Mouse (Mus musculus) liver, embryonic 12.5 days (tissue): ENCODE data around the gene Gnai3. TPM values are rescaled to one million over a fixed set of nuclear protein-coding genes. Genes with fewer than 3 reads are reported as not detected.

Experiments
- ATAC-seq: fragments of 200-750 bp; cut with Nextera tagmentation; 2 replicates; pipeline ENCODE4 v1.8.0; 2017; ENCODE audit warnings: moderate number of reproducible peaks, mild to moderate bottlenecking, moderate library complexity
- H3K27ac ChIP-seq: fragments of 300-500 bp; sonication (generic); 2 replicates; pipeline ENCODE4 v1.5.1; 2016; ENCODE audit warnings: mild to moderate bottlenecking
- H3K27me3 ChIP-seq: fragments of 300-500 bp; sonication (generic); replicated peaks from 2 replicates; pipeline ENCODE4 v1.6.1; 2016; ENCODE audit warnings: mild to moderate bottlenecking, moderate library complexity
- H3K36me3 ChIP-seq: fragments of 300-500 bp; sonication (generic); 2 replicates; pipeline ENCODE4 v1.6.1; 2016; ENCODE audit warnings: mild to moderate bottlenecking, moderate library complexity
- H3K4me1 ChIP-seq: fragments of 300-500 bp; sonication (generic); 2 replicates; pipeline ENCODE4 v1.6.1; 2016
- H3K4me2 ChIP-seq: fragments of 300-500 bp; sonication (generic); 2 replicates; pipeline ENCODE4 v1.6.1; 2016; ENCODE audit warnings: mild to moderate bottlenecking, moderate library complexity
- H3K4me3 ChIP-seq: fragments of 300-500 bp; sonication (generic); 2 replicates; pipeline ENCODE4 v1.5.1; 2016; ENCODE audit warnings: mild to moderate bottlenecking, moderate library complexity
- H3K9ac ChIP-seq: fragments of 300-500 bp; sonication (generic); 2 replicates; pipeline ENCODE4 v1.6.1; 2016; ENCODE audit warnings: mild to moderate bottlenecking, moderate library complexity
- H3K9me3 ChIP-seq: fragments of 300-500 bp; sonication (generic); replicated peaks from 2 replicates; pipeline ENCODE4 v1.6.1; 2016; ENCODE audit warnings: mild to moderate bottlenecking, moderate library complexity
- WGBS: fragments of 180-500 bp; shearing (Covaris S2); methylation state at CpG from one replicate; pipeline ENCODE4 v1.1.7; 2016; ENCODE audit not compliant: insufficient replicate concordance; 5-methylcytosine and 5-hydroxymethylcytosine counted together
- polyA plus RNA-seq: library from polyadenylated mRNA; unstranded; fragments of >200 nt; fragmentation: Nextera tagmentation; extraction: Ambion mirVana; gene quantifications from 2 replicates; pipeline ENCODE4 v1.2.1, GENCODE M21; 2016

The Gnai3 gene
- polyA plus RNA-seq, 1 experiment from 2014 or later, result 91.7 TPM

- H3K9me3 ChIP-seq, result no peaks in the 10 kb centered on the region
- H3K9ac ChIP-seq, result peak overlapping the region; percentile 69
- peak; percentile 78 for ATAC-seq
- H3K27ac ChIP-seq, result peak overlapping the region; percentile 99
- WGBS, result 31% methylated on average over 6 of the region's 6 CpGs
- H3K36me3 ChIP-seq, result peaks cover 7% of the 10 kb centered on the region; the same call in 1 of the 2 replicates
- H3K4me3 ChIP-seq, result peak overlapping the region; percentile 24; the same call in 1 of the 2 replicates
- H3K4me2 ChIP-seq, result peak overlapping the region; percentile 68
- H3K4me1 ChIP-seq, result peaks cover 85% of the 10 kb centered on the region
- no peaks in the 10 kb centered on the region for H3K27me3 ChIP-seq
Measured at GRCm38 (mm10) chr3:108098316-108098715, 47.6 kb downstream of the Gnai3 start.

GRCm38 (mm10) chr3:108097656-108098055 lies 48.3 kb downstream of the Gnai3 start:
- Histone ChIP-seq H3K9ac (peak overlapping the region; percentile 69), H3K4me2 (peak overlapping the region; percentile 68), H3K27ac (peak overlapping the region; percentile 99), H3K4me3 (peak overlapping the region; percentile 24; the same call in 1 of the 2 replicates), H3K4me1 (peaks cover 89% of the 10 kb centered on the region), H3K9me3 (no peaks in the 10 kb centered on the region), H3K36me3 (peaks cover 6% of the 10 kb centered on the region; the same call in 1 of the 2 replicates), H3K27me3 (no peaks in the 10 kb centered on the region)
- WGBS, result 76% methylated on average over 8 of the region's 8 CpGs
- no peak for ATAC-seq

- Histone ChIP-seq H3K4me1 (peaks cover 85% of the 10 kb centered on the region), H3K27me3 (no peaks in the 10 kb centered on the region), H3K4me3 (peak overlapping the region; percentile 34; the same call in 1 of the 2 replicates), H3K36me3 (peaks cover 3% of the 10 kb centered on the region; the same call in 1 of the 2 replicates), H3K4me2 (peak overlapping the region; percentile 68), H3K27ac (peak overlapping the region; percentile 99), H3K9me3 (no peaks in the 10 kb centered on the region), H3K9ac (peak overlapping the region; percentile 69)
- 19% methylated on average over 10 of the region's 10 CpGs for WGBS
- peak; percentile 92 for ATAC-seq
Measured at GRCm38 (mm10) chr3:108096726-108097125, 49.2 kb downstream of the Gnai3 start.

GRCm38 (mm10) chr3:108096226-108096625 lies 49.7 kb downstream of the Gnai3 start:
- no peaks in the 10 kb centered on the region for H3K27me3 ChIP-seq
- no peaks in the 10 kb centered on the region for H3K9me3 ChIP-seq
- peak; percentile 70 for ATAC-seq
- peak overlapping the region; percentile 34 for H3K4me3 ChIP-seq
- H3K4me1 ChIP-seq, result peaks cover 80% of the 10 kb centered on the region
- 18% methylated on average over 8 of the region's 8 CpGs for WGBS
- peaks cover 3% of the 10 kb centered on the region; the same call in 1 of the 2 replicates for H3K36me3 ChIP-seq
- H3K4me2 ChIP-seq, result peak overlapping the region; percentile 68
- peak overlapping the region; percentile 69 for H3K9ac ChIP-seq
- peak overlapping the region; percentile 99 for H3K27ac ChIP-seq

GRCm38 (mm10) chr3:108094976-108095760 lies 50.8 kb downstream of the Gnai3 start:
- H3K4me2 ChIP-seq, result peak overlapping the region; percentile 68
- no peak for ATAC-seq
- H3K27ac ChIP-seq, result peak overlapping the region; percentile 99
- H3K9ac ChIP-seq, result peak overlapping the region; percentile 69
- H3K27me3 ChIP-seq, result no peaks in the 10 kb centered on the region
- no peaks in the 10 kb centered on the region for H3K36me3 ChIP-seq
- peaks cover 79% of the 10 kb centered on the region for H3K4me1 ChIP-seq
- H3K4me3 ChIP-seq, result no peak overlapping the region
- H3K9me3 ChIP-seq, result no peaks in the 10 kb centered on the region
- WGBS, result 72% methylated on average over 12 of the region's 12 CpGs

GRCm38 (mm10) chr3:108094146-108094545 lies 51.8 kb downstream of the Gnai3 start:
- H3K9me3 ChIP-seq, result no peaks in the 10 kb centered on the region
- no peak for ATAC-seq
- H3K36me3 ChIP-seq, result no peaks in the 10 kb centered on the region
- H3K4me2 ChIP-seq, result no peak overlapping the region
- peak overlapping the region; percentile 52 for H3K27ac ChIP-seq
- no peak overlapping the region for H3K4me3 ChIP-seq
- H3K4me1 ChIP-seq, result peaks cover 79% of the 10 kb centered on the region
- no peaks in the 10 kb centered on the region for H3K27me3 ChIP-seq
- H3K9ac ChIP-seq, result 0 out of 2 replicates have a peak overlapping the region, but pooled peaks have one; percentile 69
- WGBS, result 61% methylated on average over 1 of the region's 1 CpGs

GRCm38 (mm10) chr3:108093306-108093705 lies 52.6 kb downstream of the Gnai3 start:
- 54% methylated on average over 6 of the region's 6 CpGs for WGBS

GRCm38 (mm10) chr3:108092536-108093115 lies 53.3 kb downstream of the Gnai3 start, which contains the start of gene Gnat2:
TSS of gene Gnat2 (plus strand) at chr3:108092789.
- Histone ChIP-seq H3K9ac (0 out of 2 replicates have a peak within 1 kb of the TSS, but pooled peaks have one; percentile 18), H3K4me2 (no peak within 1 kb of the TSS), H3K27me3 (no peaks in the 10 kb centered on the region), H3K9me3 (no peaks in the 10 kb centered on the region), H3K4me1 (peaks cover 73% of the 10 kb centered on the region), H3K4me3 (no peak within 1 kb of the TSS), H3K36me3 (no peaks in the 10 kb centered on the region), H3K27ac (peak within 1 kb of the TSS; percentile 52; the same call in 1 of the 2 replicates)
- no peak for ATAC-seq
- WGBS, result 79% methylated on average over 15 of the region's 15 CpGs

More at GRCm38 (mm10) chr3:108093306-108093705, 52.6 kb downstream of the Gnai3 start:
- no peaks in the 10 kb centered on the region for H3K9me3 ChIP-seq
- H3K4me1 ChIP-seq, result peaks cover 79% of the 10 kb centered on the region
- H3K9ac ChIP-seq, result 0 out of 2 replicates have a peak overlapping the region, but pooled peaks have one; percentile 18
- no peak for ATAC-seq
- no peaks in the 10 kb centered on the region for H3K36me3 ChIP-seq
- no peak overlapping the region for H3K4me3 ChIP-seq
- no peak overlapping the region for H3K4me2 ChIP-seq
- peak overlapping the region; percentile 52; the same call in 1 of the 2 replicates for H3K27ac ChIP-seq
- no peaks in the 10 kb centered on the region for H3K27me3 ChIP-seq

- no peaks in the 10 kb centered on the region for H3K9me3 ChIP-seq
- peaks cover 73% of the 10 kb centered on the region for H3K4me1 ChIP-seq
- H3K36me3 ChIP-seq, result no peaks in the 10 kb centered on the region
- no peaks in the 10 kb centered on the region for H3K27me3 ChIP-seq
- no peak overlapping the region for H3K9ac ChIP-seq
- no peak overlapping the region for H3K4me3 ChIP-seq
- no peak for ATAC-seq
- 65% methylated on average over 6 of the region's 6 CpGs for WGBS
- H3K27ac ChIP-seq, result 0 out of 2 replicates have a peak overlapping the region, but pooled peaks have one; percentile 7
- no peak overlapping the region for H3K4me2 ChIP-seq
Measured at GRCm38 (mm10) chr3:108092030-108092429, 53.9 kb downstream of the Gnai3 start.

GRCm38 (mm10) chr3:108090561-108090960 lies 55.4 kb downstream of the Gnai3 start:
- Histone ChIP-seq H3K9me3 (no peaks in the 10 kb centered on the region), H3K36me3 (no peaks in the 10 kb centered on the region), H3K27me3 (no peaks in the 10 kb centered on the region), H3K4me1 (peaks cover 70% of the 10 kb centered on the region), H3K27ac (no peak overlapping the region), H3K4me2 (no peak overlapping the region), H3K4me3 (no peak overlapping the region), H3K9ac (no peak overlapping the region)
- ATAC-seq, result no peak
- 91% methylated on average over 2 of the region's 2 CpGs for WGBS

- no peak for ATAC-seq
- WGBS, result 58% methylated on average over 2 of the region's 2 CpGs
- Histone ChIP-seq H3K27ac (0 out of 2 replicates have a peak overlapping the region, but pooled peaks have one; percentile 22), H3K4me2 (no peak overlapping the region), H3K27me3 (no peaks in the 10 kb centered on the region), H3K36me3 (no peaks in the 10 kb centered on the region), H3K9me3 (no peaks in the 10 kb centered on the region), H3K4me1 (peaks cover 65% of the 10 kb centered on the region), H3K4me3 (no peak overlapping the region), H3K9ac (no peak overlapping the region; the same call in 1 of the 2 replicates)
Measured at GRCm38 (mm10) chr3:108089916-108090315, 56.0 kb downstream of the Gnai3 start.
